32 mouse cellular contexts compared by ENCODE assay signal in genomic region chr13:51122771-51123170, GRCm38 (mm10). TPM values are rescaled to one million over a fixed set of nuclear protein-coding genes. Genes with fewer than 3 reads are reported as not detected.
DNase-seq lines count a peak whose midpoint lies in the region; ATAC-seq and TF ChIP-seq lines count a peak whose summit lies in the region.
"Had no signal": no experiment of that assay in that cellular context is flagged by ENCODE, and none has a peak within 500 bp of the region (broad histone marks: within the 10 kb centered on the region; RNA-seq: fewer than 3 reads in every experiment).

No protein-coding gene starts in this region.

- no peak overlapping the region for H3K4me3 ChIP-seq in kidney, embryonic 15.5 days (replicated peaks)
- H3K4me3 ChIP-seq in kidney, embryonic 16.5 days (ENCODE audit: low read length) = no peak overlapping the region
- H3K4me3 ChIP-seq in testis, adult 2 months (ENCODE audit: control insufficient read depth, low read depth, low read length) = no peak overlapping the region
- peak overlapping the region in 1 of 2 experiments; percentile 20; a peak in 1 of 4 replicates for H3K4me3 ChIP-seq in ES-E14 (ENCODE audit: insufficient read depth in 1 of 2, low read depth in 1 of 2, low read length in 2 of 2, poor library complexity in 1 of 2, severe bottlenecking in 1 of 2)
- H3K4me3 ChIP-seq: embryonic facial prominence, embryonic 10.5 days; embryonic facial prominence, embryonic 13.5 days; erythroblast, embryonic 14.5 days; forebrain, embryonic 12.5 days; forebrain, embryonic 15.5 days; heart, embryonic 12.5 days; heart, embryonic 15.5 days; hindbrain, embryonic 10.5 days; hindbrain, embryonic 13.5 days had no signal

- no peak for DNase-seq in testis, postnatal 14 days (ENCODE audit: low spot score)
- no peak for DNase-seq in ES-E14 (ENCODE audit: low read depth, low spot score)
- no peak for DNase-seq in thymus, adult 18-20 months
- DNase-seq in cerebellum, postnatal 36 days = no peak
- DNase-seq: adrenal gland, adult 2 months; adrenal gland, postnatal 14 days; B cell, adult 2 months; cerebellum, adult 11 months; cerebellum, adult 2 months; cerebellum, adult 9-11 months; cerebellum, postnatal 25 days; embryo, embryonic 11 days; gastrocnemius, postnatal 25 days; heart, adult 18-20 months; heart, postnatal 10 days; heart, postnatal 36 days had no signal

- no peak overlapping the region for H3K4me2 ChIP-seq in kidney, embryonic 15.5 days
- no peak overlapping the region for H3K4me2 ChIP-seq in kidney, embryonic 16.5 days (replicated peaks; ENCODE audit: low read depth, low read length)
- H3K4me2 ChIP-seq: embryonic facial prominence, embryonic 13.5 days; forebrain, embryonic 12.5 days; forebrain, embryonic 15.5 days; heart, embryonic 12.5 days; heart, embryonic 15.5 days; hindbrain, embryonic 13.5 days had no signal

- peaks cover 61% of the 10 kb centered on the region for H3K4me1 ChIP-seq in kidney, embryonic 15.5 days
- peaks cover 56% of the 10 kb centered on the region for H3K4me1 ChIP-seq in kidney, embryonic 16.5 days (ENCODE audit: insufficient read depth, low read length)
- H3K4me1 ChIP-seq in testis, adult 2 months (ENCODE audit: control insufficient read depth, insufficient read depth, low read length) = no peaks in the 10 kb centered on the region; the same call in 1 of the 2 replicates
- H3K4me1 ChIP-seq in ES-E14 (ENCODE audit: control insufficient read depth in 2 of 2, insufficient read depth in 2 of 2, low read length in 2 of 2, poor library complexity in 1 of 2) = peaks cover 42 to 47% of the 10 kb centered on the region in 2 experiments

- H3K27me3 ChIP-seq in kidney, embryonic 15.5 days = no peaks in the 10 kb centered on the region
- no peaks in the 10 kb centered on the region for H3K27me3 ChIP-seq in kidney, embryonic 16.5 days (ENCODE audit: insufficient read depth, low read length)
- H3K27me3 ChIP-seq in testis, adult 2 months (ENCODE audit: control insufficient read depth, insufficient read depth, low read length) = no peaks in the 10 kb centered on the region
- H3K27me3 ChIP-seq: CH12.LX; embryonic facial prominence, embryonic 13.5 days; forebrain, embryonic 12.5 days; forebrain, embryonic 15.5 days; heart, embryonic 12.5 days; heart, embryonic 15.5 days; hindbrain, embryonic 13.5 days had no signal

- 0 out of 2 replicates have a peak overlapping the region, but pooled peaks have one; percentile 42 for H3K27ac ChIP-seq in kidney, embryonic 15.5 days
- H3K27ac ChIP-seq in kidney, embryonic 16.5 days (ENCODE audit: low read length) = no peak overlapping the region
- 0 out of 2 replicates have a peak overlapping the region, but pooled peaks have one; percentile 21 for H3K27ac ChIP-seq in testis, adult 2 months (ENCODE audit: control insufficient read depth, insufficient read depth, low read depth, low read length)
- H3K27ac ChIP-seq in ES-E14 (ENCODE audit: insufficient read depth, low read depth, low read length, poor library complexity, severe bottlenecking) = peak overlapping the region; percentile 54; the same call in 1 of the 2 replicates
- H3K27ac ChIP-seq: embryonic facial prominence, embryonic 10.5 days; embryonic facial prominence, embryonic 13.5 days; forebrain, embryonic 12.5 days; forebrain, embryonic 15.5 days; hindbrain, embryonic 10.5 days; hindbrain, embryonic 13.5 days had no signal

- ATAC-seq in kidney, embryonic 15.5 days (replicated peaks; ENCODE audit: low FRiP score) = no peak
- no peak for ATAC-seq in kidney, embryonic 16.5 days (ENCODE audit: low FRiP score, low TSS enrichment)
- ATAC-seq: forebrain, embryonic 15.5 days; hindbrain, embryonic 16.5 days had no signal

- H3K9ac ChIP-seq in kidney, embryonic 15.5 days = no peak overlapping the region
- H3K9ac ChIP-seq in kidney, embryonic 16.5 days (replicated peaks; ENCODE audit: low read length) = no peak overlapping the region
- peak overlapping the region; percentile 27; the same call in 1 of the 2 replicates for H3K9ac ChIP-seq in ES-E14 (ENCODE audit: insufficient read depth, low read depth, low read length, poor library complexity, severe bottlenecking)
- H3K9ac ChIP-seq: embryonic facial prominence, embryonic 13.5 days; forebrain, embryonic 12.5 days; forebrain, embryonic 15.5 days; heart, embryonic 12.5 days; heart, embryonic 15.5 days; hindbrain, embryonic 13.5 days had no signal

- TF ChIP-seq POLR2A in testis, adult 2 months (IDR thresholded peaks at IDR 0.05; ENCODE audit: control insufficient read depth, low read depth, low read length) = no peak

- no peak for TF ChIP-seq CTCF in testis, adult 2 months (IDR thresholded peaks at IDR 0.05; ENCODE audit: control insufficient read depth, insufficient read depth, insufficient replicate concordance, low read depth, low read length)

- in situ Hi-C loops in ES-E14 (cut with MboI; ENCODE audit: low sequenced_read_pairs in 2 of 2, unreplicated experiment in 2 of 2) = no loop called here

- WGBS in kidney, embryonic 15.5 days = 64% methylated on average over 8 of the region's 8 CpGs
- WGBS in kidney, embryonic 16.5 days = 70% methylated on average over 8 of the region's 8 CpGs

- no peaks in the 10 kb centered on the region for H3K9me3 ChIP-seq in kidney, embryonic 15.5 days (replicated peaks)
- H3K9me3 ChIP-seq in kidney, embryonic 16.5 days (ENCODE audit: low read length) = no peaks in the 10 kb centered on the region
- no peaks in the 10 kb centered on the region for H3K9me3 ChIP-seq in ES-E14 (ENCODE audit: control insufficient read depth, insufficient read depth, low read depth, low read length)
- H3K9me3 ChIP-seq: embryonic facial prominence, embryonic 10.5 days; embryonic facial prominence, embryonic 13.5 days; forebrain, embryonic 12.5 days; forebrain, embryonic 15.5 days; heart, embryonic 12.5 days; heart, embryonic 15.5 days; hindbrain, embryonic 10.5 days; hindbrain, embryonic 13.5 days had no signal

- peaks cover 30% of the 10 kb centered on the region for H3K36me3 ChIP-seq in kidney, embryonic 15.5 days
- H3K36me3 ChIP-seq in kidney, embryonic 16.5 days (ENCODE audit: insufficient read depth, low read length) = no peaks in the 10 kb centered on the region
- no peaks in the 10 kb centered on the region for H3K36me3 ChIP-seq in testis, adult 2 months (ENCODE audit: control insufficient read depth, insufficient read depth, low read length)
- peaks cover 2% of the 10 kb centered on the region; the same call in 1 of the 2 replicates for H3K36me3 ChIP-seq in ES-E14 (ENCODE audit: control insufficient read depth, insufficient read depth, low read length, poor library complexity, severe bottlenecking)
- H3K36me3 ChIP-seq: heart, embryonic 15.5 days had no signal

TF ChIP-seq in ES-E14, 5 proteins besides CTCF, POLR2A, EP300 and RAD21:
- TF ChIP-seq HCFC1 (IDR thresholded peaks at IDR 0.05; ENCODE audit: borderline replicate concordance, insufficient read depth, low read length) = no peak
- no peak for TF ChIP-seq MAFK (IDR thresholded peaks at IDR 0.05; ENCODE audit: insufficient read depth, low read depth, low read length)
- no peak for TF ChIP-seq ZC3H11A (IDR thresholded peaks at IDR 0.05; ENCODE audit: borderline replicate concordance, low read depth, low read length)
- no peak for TF ChIP-seq CHD2 (IDR thresholded peaks at IDR 0.05; ENCODE audit: low read depth, low read length)
- TF ChIP-seq ZNF384 (IDR thresholded peaks at IDR 0.05; ENCODE audit: low read depth, low read length) = no peak

RNA-seq across cellular contexts. Expression of gene Spin1, which starts 22.1 kb away (rescaled TPM):
- 83.7 and 86.4 TPM in 2 replicates for polyA plus RNA-seq in kidney, embryonic 15.5 days (2015; fragmentation: Nextera tagmentation; extraction: Ambion mirVana)
- 92.2 and 94.0 TPM in 2 replicates for polyA plus RNA-seq in kidney, embryonic 16.5 days (2015; fragmentation: Nextera tagmentation; extraction: Ambion mirVana)
- polyA plus RNA-seq in testis, adult 2 months (2012; rRNA removed) = 7.8 and 12.1 TPM in 2 replicates
- total RNA-seq in ES-E14 (2012; rRNA removed) = 33.9 and 36.4 TPM in 2 replicates

RNA-seq across cellular contexts. Expression of gene Nxnl2, which starts 48.1 kb away (rescaled TPM):
- 1.0 and 2.5 TPM in 2 replicates for polyA plus RNA-seq in kidney, embryonic 15.5 days (2015; fragmentation: Nextera tagmentation; extraction: Ambion mirVana)
- 1.1 and 1.2 TPM in 2 replicates for polyA plus RNA-seq in kidney, embryonic 16.5 days (2015; fragmentation: Nextera tagmentation; extraction: Ambion mirVana)
- polyA plus RNA-seq in testis, adult 2 months (2012; rRNA removed) = 5.8 and 7.0 TPM in 2 replicates
- 1.0 and 1.1 TPM in 2 replicates for total RNA-seq in ES-E14 (2012; rRNA removed)
- total RNA-seq: gastrocnemius, adult 8-10 months; gastrocnemius, postnatal 25 days; MEL had no signal
- polyA plus RNA-seq: erythroblast, embryonic 14.5 days had no signal
